Mouse (Mus musculus): ENCODE results near the gene Zfp655. TPM values are rescaled to one million over a fixed set of nuclear protein-coding genes. Genes with fewer than 3 reads are reported as not detected.

Zfp655 gene
- total and polyA plus RNA-seq, 3 experiments, result 25.1 to 124 (median 101) TPM

DNA sequence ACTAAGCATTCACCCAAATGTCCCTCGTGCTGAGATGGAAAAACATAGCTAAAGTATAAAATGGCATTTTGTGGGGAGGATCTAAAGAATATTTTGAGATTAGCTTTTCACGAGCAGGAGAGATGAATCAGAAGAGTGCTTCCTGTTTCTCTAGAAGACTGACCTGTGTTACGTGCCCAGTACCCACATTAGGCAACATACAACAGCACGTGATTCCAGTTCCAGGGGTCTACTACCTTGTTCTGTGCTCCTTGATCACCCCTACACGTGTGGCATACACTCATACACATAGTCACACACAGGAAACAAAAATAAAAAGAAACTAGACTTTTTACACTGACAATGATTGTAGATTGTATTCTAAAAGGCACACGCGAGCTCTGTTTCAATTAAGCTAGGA is 31.1 kb upstream of the Zfp655 start:
- ATAC-seq (ENCODE audit: extremely low read depth, insufficient number of reproducible peaks, low FRiP score, poor library complexity, severe bottlenecking), result no peak
- Histone ChIP-seq H3K4me1 (ENCODE audit: insufficient read depth, low read depth, low read length) (peaks cover 39% of the 10 kb centered on the region), H3K9me3 (replicated peaks) (no peaks in the 10 kb centered on the region), H3K4me3 (ENCODE audit: low read depth, low read length) (peak overlapping the region; percentile 87; the same call in 1 of the 2 replicates), H3K27me3 (ENCODE audit: insufficient read depth, low read length) (no peaks in the 10 kb centered on the region), H3K36me3 (replicated peaks) (peaks cover 48% of the 10 kb centered on the region)
- TF ChIP-seq GATA1 (IDR thresholded peaks at IDR 0.05; ENCODE audit: borderline replicate concordance, low read length), result no peak
- TF ChIP-seq GATA2 (IDR thresholded peaks at IDR 0.05; ENCODE audit: borderline replicate concordance, low read depth, low read length), result no peak
- DNase-seq (ENCODE audit: low spot score), result no peak

DNA sequence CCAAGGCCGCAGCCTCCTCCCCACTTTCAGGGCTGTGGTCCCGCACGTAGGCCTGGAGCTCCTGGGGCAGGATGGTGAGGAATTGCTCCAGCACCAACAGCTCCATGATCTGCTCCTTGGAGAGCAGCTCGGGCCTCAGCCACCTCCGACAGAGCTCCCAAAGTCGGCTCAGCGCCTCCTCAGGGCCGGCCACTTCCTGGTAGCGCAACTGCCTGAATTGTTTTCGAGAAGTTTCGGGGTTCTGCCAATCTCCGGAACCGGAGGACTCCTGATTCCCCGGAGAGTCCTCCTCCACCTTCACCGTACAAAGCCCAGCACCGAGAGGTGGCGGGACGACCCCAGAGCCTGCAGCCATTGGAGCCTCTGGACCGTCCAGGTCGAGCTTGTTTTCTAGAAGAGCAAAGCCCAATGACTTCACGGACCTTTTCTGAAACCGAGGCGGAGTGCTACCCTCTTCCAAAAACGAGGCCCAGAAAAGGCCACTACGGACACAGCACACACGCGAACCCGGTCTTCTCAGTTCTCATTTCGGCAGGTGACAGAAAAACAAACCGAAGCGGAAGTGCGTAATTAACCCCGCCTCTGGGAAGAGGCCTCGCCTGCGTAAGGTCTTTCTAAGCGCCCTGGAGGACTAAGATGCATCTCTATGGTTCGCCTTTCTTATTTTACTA is 30.1 kb upstream of the Zfp655 start, which contains the start of gene Zkscan14:
Gene Zkscan14 (minus strand): TSS at position 548 of the 671 bp plus-strand sequence.
- ATAC-seq (ENCODE audit: extremely low read depth, insufficient number of reproducible peaks, low FRiP score, poor library complexity, severe bottlenecking) (peak; percentile 43), DNase-seq (ENCODE audit: low spot score) (peak; percentile 61)
- Histone ChIP-seq H3K4me1 (ENCODE audit: insufficient read depth, low read depth, low read length) (peaks cover 44% of the 10 kb centered on the region), H3K9me3 (replicated peaks) (no peaks in the 10 kb centered on the region), H3K36me3 (replicated peaks) (peaks cover 37% of the 10 kb centered on the region), H3K27me3 (ENCODE audit: insufficient read depth, low read length) (no peaks in the 10 kb centered on the region), H3K4me3 (ENCODE audit: low read depth, low read length) (peak within 1 kb of the TSS; percentile 87)
- TF ChIP-seq GATA2 (IDR thresholded peaks at IDR 0.05; ENCODE audit: borderline replicate concordance, low read depth, low read length), result no peak
- TF ChIP-seq POLR2AphosphoS5 (IDR thresholded peaks at IDR 0.05; ENCODE audit: insufficient replicate concordance, low read depth, low read length), result no peak
- no peak for TF ChIP-seq TAL1 (conservative IDR thresholded peaks at IDR 0.05; ENCODE audit: low read depth, low read length)
- TF ChIP-seq CTCF (IDR thresholded peaks at IDR 0.05; ENCODE audit: low read depth, low read length), result no peak
- TF ChIP-seq GATA1 (IDR thresholded peaks at IDR 0.05; ENCODE audit: borderline replicate concordance, low read length), result no peak

DNA sequence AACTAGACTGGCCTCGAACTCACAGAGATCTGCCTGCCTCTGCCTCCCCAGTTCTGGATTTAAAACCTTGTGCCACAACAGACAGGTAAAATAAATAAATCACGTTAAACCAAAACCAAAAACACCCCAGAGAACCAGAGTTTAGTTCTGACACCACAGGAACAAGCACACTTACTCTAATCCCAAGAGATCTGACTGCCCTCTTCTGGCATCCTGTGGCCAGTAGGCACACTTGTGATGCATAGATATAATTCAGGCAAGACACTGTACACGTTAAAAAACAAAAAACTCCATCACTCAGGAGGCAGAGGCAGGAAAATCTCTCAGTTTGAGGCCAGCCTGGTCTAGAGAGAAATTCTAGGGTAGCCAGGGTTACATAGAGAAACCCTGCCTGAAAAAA is 29.1 kb upstream of the Zfp655 start:
- no peaks in the 10 kb centered on the region for H3K27me3 ChIP-seq (ENCODE audit: insufficient read depth, low read length)
- H3K4me3 ChIP-seq (ENCODE audit: low read depth, low read length), result no peak overlapping the region
- peaks cover 41% of the 10 kb centered on the region for H3K36me3 ChIP-seq (replicated peaks)
- ATAC-seq (ENCODE audit: extremely low read depth, insufficient number of reproducible peaks, low FRiP score, poor library complexity, severe bottlenecking), result no peak
- H3K4me1 ChIP-seq (ENCODE audit: insufficient read depth, low read depth, low read length), result peaks cover 44% of the 10 kb centered on the region
- no peak for TF ChIP-seq GATA1 (IDR thresholded peaks at IDR 0.05; ENCODE audit: borderline replicate concordance, low read length)
- no peak for TF ChIP-seq TAL1 (conservative IDR thresholded peaks at IDR 0.05; ENCODE audit: low read depth, low read length)
- TF ChIP-seq POLR2AphosphoS5 (IDR thresholded peaks at IDR 0.05; ENCODE audit: insufficient replicate concordance, low read depth, low read length), result no peak
- TF ChIP-seq CTCF (IDR thresholded peaks at IDR 0.05; ENCODE audit: low read depth, low read length), result no peak
- no peak for TF ChIP-seq GATA2 (IDR thresholded peaks at IDR 0.05; ENCODE audit: borderline replicate concordance, low read depth, low read length)
- H3K9me3 ChIP-seq (replicated peaks), result no peaks in the 10 kb centered on the region
- DNase-seq (ENCODE audit: low spot score), result no peak

DNA sequence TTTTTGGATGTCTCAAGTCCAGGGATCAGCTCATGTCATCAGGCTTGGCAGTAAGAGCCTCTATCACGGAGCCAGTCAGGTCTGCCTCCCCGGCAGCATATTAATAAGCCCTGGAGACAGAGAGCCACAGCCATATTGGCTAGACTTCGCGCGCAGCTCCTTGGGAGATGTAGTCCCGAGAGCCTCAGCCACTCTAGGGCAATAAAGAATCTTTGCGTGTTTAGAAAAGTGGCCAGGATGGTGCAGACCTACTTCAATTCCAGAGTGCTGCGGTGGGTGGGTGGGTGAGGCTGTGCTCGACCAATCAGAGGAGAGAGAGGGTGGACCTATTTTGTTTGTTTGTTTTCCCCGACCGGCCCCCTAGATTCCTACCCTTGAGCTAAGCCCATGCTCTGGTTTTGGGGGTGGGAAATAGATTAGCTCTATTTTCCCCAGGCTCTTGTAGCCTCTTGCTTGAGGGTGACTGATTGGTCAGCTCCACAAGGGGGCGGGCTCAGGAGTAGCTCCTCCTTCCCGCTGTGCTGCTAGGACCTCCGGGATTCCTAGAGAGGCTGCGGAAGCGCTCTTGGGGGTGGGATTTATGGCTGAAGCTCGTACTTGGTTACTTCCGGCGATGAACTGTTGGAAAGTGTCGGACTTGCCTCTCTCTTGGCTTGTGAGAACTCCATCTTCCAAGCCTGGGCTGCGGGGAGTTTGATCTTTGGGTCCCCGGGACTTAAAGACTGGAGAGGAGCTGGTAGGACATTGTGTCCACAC is 27.4 kb upstream of the Zfp655 start, which contains the start of gene Zkscan5:
Gene Zkscan5 (plus strand): TSS at position 627 of the 756 bp plus-strand sequence.
- Histone ChIP-seq H3K4me3 (ENCODE audit: low read depth, low read length) (peak within 1 kb of the TSS; percentile 71), H3K4me1 (ENCODE audit: insufficient read depth, low read depth, low read length) (peaks cover 44% of the 10 kb centered on the region), H3K36me3 (replicated peaks) (peaks cover 38% of the 10 kb centered on the region), H3K9me3 (replicated peaks) (no peaks in the 10 kb centered on the region), H3K27me3 (ENCODE audit: insufficient read depth, low read length) (no peaks in the 10 kb centered on the region)
- DNase-seq (ENCODE audit: low spot score) (peak; percentile 77), ATAC-seq (ENCODE audit: extremely low read depth, insufficient number of reproducible peaks, low FRiP score, poor library complexity, severe bottlenecking) (peak; percentile 85)
- no peak for TF ChIP-seq GATA1 (IDR thresholded peaks at IDR 0.05; ENCODE audit: borderline replicate concordance, low read length)
- no peak for TF ChIP-seq CTCF (IDR thresholded peaks at IDR 0.05; ENCODE audit: low read depth, low read length)
- TF ChIP-seq TAL1 (conservative IDR thresholded peaks at IDR 0.05; ENCODE audit: low read depth, low read length), result no peak
- no peak for TF ChIP-seq POLR2AphosphoS5 (IDR thresholded peaks at IDR 0.05; ENCODE audit: insufficient replicate concordance, low read depth, low read length)
- no peak for TF ChIP-seq GATA2 (IDR thresholded peaks at IDR 0.05; ENCODE audit: borderline replicate concordance, low read depth, low read length)

DNA sequence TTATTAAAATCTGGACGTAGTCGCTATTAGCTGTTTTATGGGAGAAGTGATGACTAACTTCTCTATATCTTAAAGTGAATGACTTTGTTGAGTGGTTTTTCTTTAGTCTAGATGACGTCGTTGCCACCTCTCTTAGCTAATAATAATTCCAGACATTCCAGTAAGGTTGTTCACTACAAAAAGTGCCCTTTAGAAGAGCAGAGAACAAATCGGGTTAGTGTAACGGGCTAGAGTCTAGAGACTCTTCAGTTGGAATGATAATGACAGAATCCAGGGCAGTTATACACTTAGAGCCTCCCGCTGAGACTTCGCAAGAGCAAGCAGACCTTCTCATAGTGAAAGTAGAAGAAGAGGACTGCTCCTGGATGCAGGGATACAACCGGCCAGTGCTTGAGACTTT is 26.5 kb upstream of the Zfp655 start:
- TF ChIP-seq GATA1 (IDR thresholded peaks at IDR 0.05; ENCODE audit: borderline replicate concordance, low read length) (no peak), GATA2 (IDR thresholded peaks at IDR 0.05; ENCODE audit: borderline replicate concordance, low read depth, low read length) (no peak), CTCF (IDR thresholded peaks at IDR 0.05; ENCODE audit: low read depth, low read length) (no peak), POLR2AphosphoS5 (IDR thresholded peaks at IDR 0.05; ENCODE audit: insufficient replicate concordance, low read depth, low read length) (no peak), TAL1 (conservative IDR thresholded peaks at IDR 0.05; ENCODE audit: low read depth, low read length) (no peak)
- Histone ChIP-seq H3K27me3 (ENCODE audit: insufficient read depth, low read length) (no peaks in the 10 kb centered on the region), H3K36me3 (replicated peaks) (peaks cover 33% of the 10 kb centered on the region), H3K4me3 (ENCODE audit: low read depth, low read length) (peak overlapping the region; percentile 71), H3K4me1 (ENCODE audit: insufficient read depth, low read depth, low read length) (peaks cover 38% of the 10 kb centered on the region), H3K9me3 (replicated peaks) (no peaks in the 10 kb centered on the region)
- no peak for DNase-seq (ENCODE audit: low spot score)
- ATAC-seq (ENCODE audit: extremely low read depth, insufficient number of reproducible peaks, low FRiP score, poor library complexity, severe bottlenecking), result no peak

DNA sequence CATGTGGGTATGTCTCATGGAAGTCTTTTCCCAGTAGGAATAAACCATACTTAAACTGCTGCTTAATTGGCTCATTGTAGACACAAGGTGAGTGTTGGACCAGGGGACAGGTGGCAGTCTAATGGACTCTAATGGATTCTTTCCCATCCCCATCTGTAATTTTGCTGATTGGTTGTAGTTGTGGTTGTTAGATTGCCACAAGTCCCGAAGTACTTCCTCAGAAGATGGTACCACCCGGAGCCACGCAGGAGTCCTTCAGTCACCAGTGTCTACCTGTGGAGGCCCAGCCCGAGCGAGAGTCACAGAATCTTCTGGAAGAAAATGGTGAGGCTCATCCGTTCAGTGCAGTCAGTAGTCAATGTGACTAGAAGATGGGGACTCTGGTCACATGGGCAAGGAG is 24.1 kb upstream of the Zfp655 start:
- ATAC-seq (ENCODE audit: extremely low read depth, insufficient number of reproducible peaks, low FRiP score, poor library complexity, severe bottlenecking), result no peak

More for the DNA sequence above, 24.1 kb upstream of the Zfp655 start:
- Histone ChIP-seq H3K9me3 (replicated peaks) (no peaks in the 10 kb centered on the region), H3K4me1 (ENCODE audit: insufficient read depth, low read depth, low read length) (peaks cover 26% of the 10 kb centered on the region), H3K4me3 (ENCODE audit: low read depth, low read length) (no peak overlapping the region), H3K36me3 (replicated peaks) (peaks cover 49% of the 10 kb centered on the region), H3K27me3 (ENCODE audit: insufficient read depth, low read length) (no peaks in the 10 kb centered on the region)
- no peak for DNase-seq (ENCODE audit: low spot score)
- TF ChIP-seq GATA1 (IDR thresholded peaks at IDR 0.05; ENCODE audit: borderline replicate concordance, low read length), result no peak
- TF ChIP-seq GATA2 (IDR thresholded peaks at IDR 0.05; ENCODE audit: borderline replicate concordance, low read depth, low read length), result no peak
- no peak for TF ChIP-seq TAL1 (conservative IDR thresholded peaks at IDR 0.05; ENCODE audit: low read depth, low read length)
- TF ChIP-seq POLR2AphosphoS5 (IDR thresholded peaks at IDR 0.05; ENCODE audit: insufficient replicate concordance, low read depth, low read length), result no peak
- TF ChIP-seq CTCF (IDR thresholded peaks at IDR 0.05; ENCODE audit: low read depth, low read length), result no peak
